Mouse (Mus musculus) heart, postnatal 4 days (tissue): ENCODE measurements around the gene Oard1. TPM values are rescaled to one million over a fixed set of nuclear protein-coding genes. Genes with fewer than 3 reads are reported as not detected.

Experiments
- DNase-seq: peaks from one replicate; pipeline ENCODE4 v3.0.0; 2021
- total RNA-seq, 2 experiments: library from RNA; stranded (reverse); gene quantifications; 2 replicates each; pipeline ENCODE4 v1.2.3; 2021

Gene Oard1
- 10 to 100 TPM; 14.5 to 14.6 TPM for total RNA-seq

DNA sequence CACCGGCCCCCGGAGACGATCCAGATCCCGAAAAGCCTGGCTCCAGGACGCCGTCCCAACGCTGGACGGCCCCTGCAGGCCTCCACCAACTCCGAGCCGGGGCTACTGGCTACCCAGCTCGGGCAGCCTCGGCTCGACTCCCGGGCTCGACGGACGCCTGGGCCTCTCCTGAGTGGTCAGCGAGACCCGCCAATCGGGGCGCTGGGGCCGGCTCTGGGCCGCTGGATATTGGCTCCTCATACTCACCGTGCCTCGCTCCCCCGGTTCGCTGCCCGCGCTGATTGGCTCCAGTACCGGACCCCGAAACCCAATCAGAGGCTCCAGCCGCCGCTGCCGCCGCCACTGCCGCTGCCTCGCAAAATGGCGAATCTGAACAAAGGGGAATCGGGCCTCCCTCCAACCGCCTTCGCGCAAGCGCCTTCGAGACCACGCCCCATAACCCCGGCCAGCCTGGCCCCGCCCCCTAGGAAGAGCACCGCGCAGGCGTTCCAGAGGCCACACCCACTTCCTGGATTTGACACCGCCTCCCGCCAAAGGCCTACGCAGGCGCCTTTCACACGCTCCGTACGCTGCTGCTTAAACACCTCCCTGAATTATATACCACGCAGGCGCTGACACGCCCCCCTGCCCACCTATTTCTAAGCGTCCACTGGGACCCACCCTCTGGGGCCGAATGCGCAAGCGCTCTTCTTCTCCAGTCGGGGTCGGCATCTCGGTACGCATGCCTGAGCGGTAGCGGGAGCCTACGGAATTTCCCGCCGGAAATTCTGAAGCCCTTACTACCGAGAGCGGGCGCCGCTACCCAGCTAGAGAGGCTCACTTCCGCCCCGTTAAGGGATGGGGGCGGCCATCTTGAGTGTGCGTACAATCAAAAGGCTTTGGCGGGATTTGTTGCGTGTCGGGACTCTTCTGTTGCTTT lies at the start of gene Oard1, which contains the start of gene Nfya:
Gene Oard1, plus strand, starts transcription at position 635 of the 919 bp plus-strand sequence.
Gene Nfya, minus strand, starts transcription at position 527 of the 919 bp plus-strand sequence.
- DNase-seq, result peak; percentile 100

DNA sequence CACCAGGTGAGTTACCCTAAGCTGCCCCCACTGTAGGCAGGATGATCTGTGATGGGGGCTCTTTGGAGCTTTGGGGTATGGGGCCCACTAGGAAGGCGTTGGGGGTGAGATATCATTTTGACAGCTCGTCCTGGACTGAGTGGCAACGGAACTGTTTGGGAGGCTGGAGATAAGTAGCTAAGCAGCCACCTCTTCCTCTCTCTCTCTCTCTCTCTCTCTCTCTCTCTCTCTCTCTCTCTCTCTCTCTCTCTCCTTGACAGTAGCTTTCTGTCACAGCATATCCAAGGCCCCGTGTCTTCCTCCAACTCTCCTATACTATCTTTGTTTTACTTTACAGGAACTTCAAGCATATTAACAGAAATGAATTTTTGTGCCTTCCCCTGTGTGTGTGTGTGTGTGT lies 49.4 kb upstream of the Oard1 start:
- DNase-seq, result no peak

DNA sequence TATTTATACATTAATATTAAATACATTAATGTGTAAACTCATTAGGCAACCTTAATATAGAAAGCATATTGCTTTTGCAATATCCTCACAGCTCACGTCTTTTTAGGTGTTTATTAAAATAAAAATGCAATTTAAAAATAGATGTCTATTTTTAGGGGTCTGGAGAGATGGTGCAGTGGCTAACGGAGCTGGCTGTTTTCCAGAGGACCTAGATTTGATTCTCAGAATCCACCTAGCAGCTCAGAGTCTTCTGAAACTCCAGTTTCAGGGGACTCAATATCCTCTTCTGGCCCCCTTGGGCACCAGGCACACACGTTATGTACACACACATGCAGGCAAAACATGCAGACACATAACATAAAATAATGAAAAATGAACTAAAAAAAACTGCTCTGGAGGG lies 47.5 kb upstream of the Oard1 start:
- DNase-seq, result peak; percentile 51

DNA sequence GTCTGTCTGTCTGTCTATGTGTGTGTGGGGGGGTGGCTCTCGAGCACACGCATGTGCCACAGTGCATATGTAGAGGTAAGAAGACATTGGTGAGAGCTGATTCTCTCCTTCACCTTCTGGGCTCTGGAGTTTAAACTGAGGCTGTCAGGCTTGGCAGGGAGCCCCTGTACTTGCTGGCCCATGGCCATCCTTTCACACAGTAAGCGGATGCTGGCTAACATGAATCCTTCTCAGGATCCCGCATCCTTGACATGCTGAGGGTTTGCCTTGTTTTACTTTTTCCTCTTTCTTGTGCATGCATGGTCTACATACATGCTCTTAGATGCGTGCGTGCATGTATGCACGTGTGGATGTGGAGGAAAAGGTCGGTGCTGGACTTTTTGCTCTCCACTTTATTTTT lies 46.8 kb upstream of the Oard1 start:
- DNase-seq, result peak; percentile 80

DNA sequence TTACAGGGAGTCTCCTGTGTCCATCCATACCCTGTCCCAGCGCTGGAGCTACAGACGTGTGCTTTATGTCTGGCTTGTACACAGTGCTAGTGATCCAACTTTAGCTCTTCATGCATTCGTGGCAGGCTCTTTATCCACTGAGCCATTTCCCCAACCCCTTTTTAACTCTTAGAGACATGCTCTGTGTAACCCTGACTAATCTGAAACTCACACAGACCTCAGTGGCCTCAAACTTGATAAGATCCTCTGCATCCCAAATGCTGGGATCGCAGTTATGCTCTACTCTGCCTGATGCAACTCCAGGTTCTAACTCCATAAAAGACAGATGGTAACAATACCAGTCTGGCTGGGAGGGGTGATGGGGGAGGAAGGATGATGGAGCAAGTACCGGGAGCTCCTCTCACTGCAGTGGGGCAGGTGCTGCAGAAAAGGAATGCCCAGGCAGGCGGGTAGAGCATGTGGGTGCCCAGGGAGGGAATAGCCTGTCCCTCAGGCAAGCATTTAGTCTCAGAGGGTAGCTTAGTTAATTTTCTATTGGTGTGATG lies 46.3 kb upstream of the Oard1 start:
- no peak for DNase-seq

DNA sequence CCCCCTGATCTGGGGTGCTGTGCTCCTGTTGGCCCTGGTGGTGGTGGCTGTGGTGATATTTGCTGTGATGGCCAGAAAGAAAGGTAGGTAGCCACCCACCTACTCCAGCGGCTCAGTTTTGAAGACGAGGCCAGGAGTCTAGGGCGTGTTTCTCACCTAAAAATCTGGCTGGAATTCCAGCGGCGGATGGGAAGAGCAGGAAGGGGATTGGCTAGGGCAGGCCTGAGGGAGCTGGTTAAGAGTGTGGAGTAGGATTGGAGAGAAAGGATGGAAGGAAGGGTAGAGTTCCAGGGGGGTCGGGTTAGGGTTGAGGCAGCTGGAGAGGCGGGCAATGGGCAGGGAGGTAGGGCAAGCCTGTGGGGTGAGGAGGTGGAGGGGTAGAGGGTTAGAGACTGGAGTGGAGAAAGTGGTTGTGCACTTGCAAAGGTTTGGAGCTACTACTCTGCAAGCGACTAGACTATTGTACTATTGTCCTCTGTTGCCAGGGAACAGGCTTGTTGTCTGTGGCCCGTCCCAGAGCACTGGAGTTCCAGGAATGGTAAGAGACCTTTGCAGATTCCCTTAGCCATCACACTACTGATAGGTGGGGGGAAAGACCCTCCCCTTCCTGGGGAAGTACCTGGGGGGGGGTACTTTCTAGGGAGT lies 44.2 kb upstream of the Oard1 start:
- no peak for DNase-seq

DNA sequence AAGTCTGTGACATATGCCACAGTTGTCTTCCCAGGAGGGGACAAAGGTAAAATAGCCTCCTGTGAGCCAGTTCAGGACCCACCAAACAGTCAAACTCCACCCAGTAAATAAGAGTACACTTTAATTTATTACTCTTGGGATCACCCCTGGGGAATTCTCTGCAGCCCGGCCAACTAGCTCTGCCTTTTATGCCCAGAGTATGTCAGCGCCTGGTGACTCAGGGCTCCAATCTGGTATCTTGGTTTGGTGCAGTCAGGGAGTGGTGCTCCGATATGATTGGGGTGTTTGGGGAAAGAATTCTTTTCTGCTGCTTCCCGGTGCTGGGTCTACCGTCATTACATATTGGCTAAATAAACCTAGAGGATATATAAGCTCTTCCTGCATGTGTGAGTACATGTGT lies 43.0 kb upstream of the Oard1 start:
- DNase-seq, result no peak

DNA sequence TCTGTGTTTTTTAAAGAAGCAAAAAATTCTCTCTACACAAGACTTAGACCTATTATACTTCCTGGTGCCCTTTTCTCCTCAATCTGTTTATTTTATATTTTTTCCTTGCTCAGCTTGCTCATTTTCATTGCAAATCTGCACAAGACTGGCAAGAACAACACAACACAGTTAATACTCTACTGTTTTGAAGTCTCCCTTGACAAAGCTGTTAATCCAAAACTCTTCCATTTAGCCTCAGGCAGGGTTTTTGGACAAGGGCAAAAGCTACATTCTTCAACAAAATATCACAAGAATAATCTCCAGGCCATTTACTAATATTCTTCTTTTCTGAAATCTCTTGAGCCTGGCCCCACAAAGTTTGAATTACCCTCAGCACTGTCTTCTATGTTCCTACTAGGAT lies 38.2 kb upstream of the Oard1 start:
- DNase-seq, result no peak

DNA sequence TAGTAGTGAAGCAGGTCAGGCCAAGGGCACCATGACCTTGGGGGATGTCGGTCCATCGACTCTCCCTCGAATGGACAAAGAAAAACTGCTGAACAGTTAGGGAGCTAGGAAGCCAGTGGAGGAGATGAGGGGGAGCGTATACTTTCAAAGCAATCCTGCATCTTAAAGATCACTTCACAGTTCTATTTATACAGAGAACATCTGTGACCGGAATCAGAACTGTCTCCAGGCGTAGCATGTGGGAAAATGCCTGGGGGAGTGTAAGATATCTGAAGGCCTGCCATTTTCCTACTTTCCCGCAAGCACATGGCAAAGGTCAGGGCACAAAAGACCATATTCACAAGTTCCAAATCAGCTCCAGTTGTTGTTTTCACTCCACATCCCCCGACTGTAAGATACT lies 36.8 kb upstream of the Oard1 start:
- DNase-seq, result no peak

DNA sequence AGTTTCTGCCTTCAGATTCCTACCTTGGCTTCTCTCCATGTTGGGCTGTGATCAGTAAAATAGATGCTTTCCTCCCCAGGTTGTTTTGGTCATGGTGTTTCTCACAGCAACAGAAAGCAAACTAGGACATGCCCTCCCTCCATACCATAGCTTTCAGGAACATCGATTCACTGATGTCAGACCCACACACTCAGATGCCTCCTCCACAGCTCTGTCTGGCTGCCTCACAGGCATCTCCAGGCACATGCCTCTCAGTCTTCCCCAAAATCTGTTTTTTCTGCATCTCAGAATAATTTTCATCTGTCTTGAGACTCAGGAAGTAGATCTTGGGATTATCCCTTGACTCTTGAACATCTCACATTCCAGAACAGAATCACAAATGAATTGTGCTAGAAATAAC lies 33.7 kb upstream of the Oard1 start:
- DNase-seq, result no peak

DNA sequence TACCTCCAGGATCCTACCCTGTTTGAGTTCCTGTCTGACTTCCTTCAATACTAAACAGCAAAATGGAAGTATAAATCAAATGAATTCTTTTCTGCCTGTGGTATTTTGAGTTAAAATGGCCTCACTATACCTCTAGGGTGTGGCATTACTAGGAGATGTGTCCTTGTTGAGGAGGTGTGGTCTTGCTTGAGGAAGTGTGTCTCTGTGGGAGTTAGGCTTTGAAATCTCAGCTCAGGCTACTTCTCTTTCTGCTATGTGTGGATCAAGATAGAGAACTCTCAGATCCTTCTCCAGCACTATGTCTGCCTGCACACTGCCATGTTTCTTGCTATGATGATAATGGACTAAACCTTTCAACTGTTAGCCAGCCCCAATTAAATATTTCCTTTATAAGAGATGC lies 30.8 kb upstream of the Oard1 start:
- DNase-seq, result no peak

DNA sequence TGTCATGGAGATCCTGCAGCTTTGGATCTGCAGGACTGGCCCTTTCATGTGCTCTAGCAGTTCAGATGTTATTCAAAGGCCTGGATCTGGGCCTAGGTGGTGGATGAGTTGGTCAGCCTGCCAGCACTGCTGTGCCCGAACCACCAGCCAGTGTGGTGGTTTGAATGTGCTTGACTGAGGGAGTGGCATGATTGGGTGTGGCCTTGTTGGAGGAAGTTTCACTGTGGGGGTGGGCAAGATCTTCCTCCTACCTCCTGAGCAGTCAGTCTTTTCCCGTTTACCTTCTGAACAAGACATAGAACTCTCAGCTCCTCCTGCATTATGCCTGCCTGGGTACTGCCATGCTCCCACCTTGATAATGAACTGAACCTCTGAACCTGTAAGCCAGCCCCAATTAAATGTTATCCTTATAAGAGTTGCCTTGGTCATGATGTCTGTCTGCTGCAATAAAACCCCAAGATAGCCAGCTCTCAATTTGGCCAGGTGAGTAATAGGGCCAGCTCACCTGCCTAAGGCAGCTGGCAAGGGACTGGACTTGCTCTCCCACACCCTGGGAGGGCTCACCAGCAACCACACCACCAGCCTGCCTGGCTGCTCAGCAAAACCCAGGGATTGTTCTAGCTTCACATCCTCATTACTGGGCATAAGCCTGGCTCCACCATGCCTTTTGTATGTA lies 23.9 kb upstream of the Oard1 start:
- DNase-seq, result no peak

DNA sequence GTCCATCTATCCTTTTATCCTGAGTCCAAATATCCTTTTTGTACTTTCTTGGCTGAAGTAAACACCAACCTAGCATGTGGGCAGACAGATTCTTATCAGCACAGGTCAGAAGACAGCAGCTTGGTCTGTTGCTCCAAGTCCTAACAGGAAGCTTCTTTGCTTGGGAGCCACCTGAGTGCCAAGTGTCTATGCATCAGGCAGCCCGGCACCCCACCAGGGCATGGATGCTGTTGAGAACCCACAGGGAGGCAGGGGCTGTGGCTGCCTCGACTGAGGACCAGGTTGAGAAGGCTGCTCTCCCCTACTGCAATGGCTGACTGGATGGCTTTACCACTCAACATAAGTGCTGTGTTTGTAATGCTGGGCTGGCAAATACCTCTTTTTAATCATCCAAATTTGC lies 21.1 kb upstream of the Oard1 start:
- no peak for DNase-seq

DNA sequence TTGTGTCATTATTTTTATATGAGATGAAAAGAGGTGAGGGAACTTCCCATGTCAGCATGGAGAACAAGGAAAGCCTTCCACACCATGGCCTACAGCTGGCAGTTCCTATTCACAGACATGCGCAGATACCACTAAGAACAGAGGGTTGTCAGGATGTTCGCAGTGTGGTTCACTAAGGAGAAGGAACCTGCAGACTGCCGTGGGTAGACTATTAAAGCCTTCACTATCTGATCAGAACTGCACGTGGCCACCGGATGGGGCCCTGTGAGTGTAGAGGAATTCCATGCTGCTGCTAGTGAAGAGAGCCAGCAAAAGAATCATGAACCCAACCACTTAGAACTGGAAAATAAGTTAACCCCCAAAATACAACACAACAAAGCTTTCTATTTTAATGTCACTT lies 20.4 kb upstream of the Oard1 start:
- DNase-seq, result no peak

DNA sequence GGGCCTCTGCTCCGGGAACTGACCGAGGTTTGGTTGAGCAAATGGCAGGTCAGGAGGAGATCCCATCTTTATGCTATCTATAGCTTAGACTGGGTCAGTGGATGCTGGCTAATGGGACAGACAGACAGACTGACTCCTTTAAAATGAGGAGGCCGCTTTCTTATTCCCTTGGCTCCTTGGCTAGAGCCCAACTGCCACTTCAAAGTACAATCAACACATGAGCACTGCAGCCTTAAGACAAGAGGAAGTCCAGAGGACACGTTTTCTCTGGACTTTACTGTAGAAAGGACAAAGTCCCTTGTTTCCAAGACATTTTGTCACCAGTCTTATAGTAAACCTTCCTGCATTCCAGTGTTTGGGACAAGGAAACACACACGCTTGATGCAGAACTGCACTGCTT lies 18.4 kb upstream of the Oard1 start:
- no peak for DNase-seq

DNA sequence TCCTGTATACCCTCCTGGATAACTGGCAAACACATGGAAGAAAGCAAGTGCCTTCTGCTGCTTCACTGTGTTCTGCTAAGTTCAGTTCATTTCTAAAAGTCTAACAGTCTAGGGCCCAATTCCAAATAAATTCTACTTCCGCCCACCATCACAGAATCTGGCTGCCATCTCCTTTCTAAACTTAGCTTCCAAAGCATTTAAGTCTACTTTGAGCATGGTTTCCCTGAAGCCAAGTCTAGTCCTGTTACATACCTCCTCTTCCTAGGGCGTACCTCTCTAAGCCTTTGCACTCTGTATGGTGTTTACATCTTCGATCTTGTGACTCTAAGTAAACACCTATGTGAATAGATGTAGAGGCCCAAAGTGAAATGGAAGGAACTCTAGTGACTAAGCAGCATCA lies 17.2 kb upstream of the Oard1 start:
- no peak for DNase-seq

DNA sequence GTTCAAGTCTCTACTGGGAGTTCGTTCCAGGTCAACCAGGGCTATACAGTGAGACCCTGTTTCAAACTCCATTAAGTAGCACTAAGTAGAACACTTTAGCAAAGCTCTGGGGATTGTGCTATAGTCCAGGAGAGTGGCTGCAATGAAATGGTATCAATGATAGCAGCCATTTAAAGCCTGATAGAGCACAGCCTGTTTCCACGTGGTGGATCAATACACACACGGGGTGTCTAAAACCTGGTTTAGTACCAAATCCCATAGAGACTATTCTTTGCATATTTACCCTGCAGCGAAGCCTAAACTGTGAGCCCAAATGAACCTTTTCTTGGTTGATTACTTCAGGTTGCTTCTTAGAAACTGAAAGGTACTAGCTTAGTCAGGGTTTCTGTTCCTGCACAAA lies 8.1 kb upstream of the Oard1 start:
- DNase-seq, result no peak

DNA sequence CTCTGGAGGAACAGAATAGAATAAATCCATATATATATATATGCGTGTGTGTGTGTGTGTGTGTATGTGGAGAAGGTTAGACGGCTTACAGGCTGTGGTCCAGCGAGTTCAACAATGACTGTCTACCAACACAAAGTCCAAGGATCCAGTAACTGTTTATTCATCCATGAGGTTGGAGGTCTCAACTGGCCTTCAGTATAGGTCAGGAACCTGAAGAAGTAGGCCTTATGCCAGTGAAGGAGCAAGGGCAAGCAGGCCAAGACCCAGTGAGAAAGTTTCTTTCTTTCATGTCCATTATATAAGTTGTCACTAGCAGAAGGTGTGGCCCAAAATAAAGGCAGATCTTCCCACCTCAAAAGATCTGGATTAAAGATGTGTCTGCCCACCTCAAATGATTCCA lies 7.1 kb upstream of the Oard1 start:
- no peak for DNase-seq

DNA sequence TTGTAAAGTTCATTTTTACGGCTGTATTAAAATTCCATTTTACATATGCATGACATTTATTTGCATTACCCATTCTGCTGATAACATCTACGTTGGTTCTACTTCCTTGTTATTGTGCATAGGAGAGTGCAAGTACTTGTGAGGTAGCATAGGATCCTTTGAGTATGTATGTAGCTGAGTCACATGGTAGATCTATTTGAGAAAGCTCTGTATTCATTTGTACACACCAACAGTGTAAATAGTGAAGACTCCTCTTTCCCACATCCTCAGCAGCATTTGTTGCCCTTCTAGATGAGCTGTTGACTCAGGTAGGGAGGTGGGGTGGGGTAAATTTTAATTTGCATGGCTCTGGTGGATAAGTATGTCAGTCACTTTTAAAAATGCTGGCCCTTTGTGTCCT lies 6.0 kb upstream of the Oard1 start:
- DNase-seq, result no peak

DNA sequence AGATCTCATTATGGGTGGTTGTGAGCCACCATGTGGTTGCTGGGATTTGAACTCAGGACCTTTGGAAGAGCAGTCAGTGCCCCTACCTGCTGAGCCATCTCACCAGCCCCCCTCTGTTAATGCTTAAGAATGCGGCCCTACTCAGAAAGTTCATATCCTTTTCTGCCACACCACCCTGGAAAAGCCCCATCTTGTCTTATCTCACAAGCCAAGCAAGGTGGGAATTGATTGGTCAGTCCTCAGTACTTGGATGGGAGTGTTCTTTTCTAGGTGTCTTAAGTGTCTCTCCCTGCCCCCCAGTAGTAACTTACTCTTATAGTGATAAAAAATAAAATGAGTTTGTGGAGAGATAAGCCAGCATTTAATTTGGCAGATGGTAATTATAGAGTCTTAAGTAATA lies 5.1 kb upstream of the Oard1 start:
- DNase-seq, result no peak

DNA sequence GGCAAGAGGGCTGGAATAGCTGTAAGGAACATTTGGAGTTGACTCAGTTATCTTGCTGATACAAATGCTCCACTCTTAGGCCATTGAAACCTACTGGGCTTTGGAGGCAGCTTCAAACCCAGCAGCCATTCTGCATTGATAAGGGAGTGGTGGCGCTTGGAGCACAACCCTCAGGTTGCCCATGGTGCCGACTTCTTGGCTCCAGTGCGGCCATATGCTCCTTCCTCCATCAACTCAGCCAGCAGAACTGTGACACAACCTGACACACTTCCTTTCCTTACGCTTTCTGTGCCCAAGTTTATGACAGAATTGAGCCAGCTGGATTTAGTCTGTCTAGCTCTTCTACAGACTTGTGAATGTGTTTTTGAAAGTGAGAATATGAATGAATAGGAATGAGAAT lies 2.7 kb upstream of the Oard1 start:
- no peak for DNase-seq

DNA sequence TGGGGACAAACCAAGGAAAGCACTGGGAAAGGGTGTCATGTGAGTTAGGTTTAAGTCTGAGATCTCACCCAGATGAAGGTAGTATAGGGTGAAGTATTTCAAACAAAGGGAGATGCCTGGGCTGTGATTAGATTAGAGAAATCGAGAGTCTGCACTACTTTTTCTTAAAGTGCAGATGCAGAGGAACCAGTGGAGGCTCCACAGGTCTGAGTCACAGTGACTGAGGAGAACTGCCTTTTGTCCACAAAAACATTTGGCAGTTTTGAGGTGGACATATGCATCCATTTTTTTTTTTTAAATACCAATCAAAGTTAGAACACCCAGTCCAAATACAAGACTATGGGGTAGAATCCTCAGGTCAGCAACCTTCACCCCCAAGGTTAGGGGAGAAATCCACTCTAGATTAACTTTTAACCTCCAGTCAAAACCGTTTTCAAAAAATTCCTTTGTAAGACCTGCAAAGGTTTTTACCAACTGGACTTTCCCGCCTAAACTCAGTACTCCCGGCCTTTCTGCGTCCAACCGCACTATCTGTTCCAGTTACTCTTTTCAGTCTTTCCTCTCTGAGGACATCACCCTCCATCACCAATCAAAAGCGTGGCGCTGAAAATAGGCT lies 1.8 kb upstream of the Oard1 start:
- no peak for DNase-seq
